Mouse (Mus musculus): ENCODE results near the gene Syk.

GRCm38 (mm10) chr13:52546288-52546687, 36.7 kb upstream of the Syk start:
- TF ChIP-seq GATA1 (IDR thresholded peaks at IDR 0.05; ENCODE audit: borderline replicate concordance, low read length) (no peak), FLI1 (IDR thresholded peaks at IDR 0.05; ENCODE audit: low read length) (no peak)

Measured in megakaryocyte, embryonic 14.5 days (primary cell).